Mouse (Mus musculus) lung, postnatal 4 days (tissue): ENCODE measurements at regions not wholly inside any gene's neighbourhood (a gene's known extent, or its start where the extent isn't known, plus 50 kb on each side); places are given as distances from the start of the nearest gene placed in this dataset.
"Not testable (repeated sequence)": the region's sequence is repeated elsewhere in the genome, so short reads cannot be mapped to it uniquely, and the experiment has no call there.

Experiments
- DNase-seq, 2 experiments: peaks; one replicate each; pipeline ENCODE4 v3.0.0; 2021

DNA sequence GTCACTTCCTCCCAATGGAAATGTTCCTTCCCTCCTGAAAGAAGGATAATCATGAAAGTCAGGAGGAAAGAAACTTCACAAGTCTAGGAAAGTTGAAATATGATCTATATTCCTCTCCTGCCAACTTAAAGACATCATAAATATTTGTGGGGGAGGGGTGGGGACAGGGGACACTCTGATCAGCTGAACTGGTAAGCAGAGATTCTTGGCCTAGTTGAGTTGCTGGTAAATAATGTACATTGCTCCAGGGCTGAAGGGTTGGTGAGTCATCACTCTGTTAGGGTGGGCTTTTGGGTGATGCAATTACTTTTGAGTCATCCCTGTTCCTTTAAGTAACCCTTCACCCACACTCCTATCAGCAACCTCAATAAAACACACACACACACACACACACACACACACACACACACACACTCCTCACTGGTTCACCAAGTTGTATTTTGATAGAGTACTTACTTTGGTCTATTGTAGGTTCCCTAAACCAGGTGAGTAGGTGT lies 56.0 kb downstream of the Ccdc71l start:
- DNase-seq, result no peak

DNA sequence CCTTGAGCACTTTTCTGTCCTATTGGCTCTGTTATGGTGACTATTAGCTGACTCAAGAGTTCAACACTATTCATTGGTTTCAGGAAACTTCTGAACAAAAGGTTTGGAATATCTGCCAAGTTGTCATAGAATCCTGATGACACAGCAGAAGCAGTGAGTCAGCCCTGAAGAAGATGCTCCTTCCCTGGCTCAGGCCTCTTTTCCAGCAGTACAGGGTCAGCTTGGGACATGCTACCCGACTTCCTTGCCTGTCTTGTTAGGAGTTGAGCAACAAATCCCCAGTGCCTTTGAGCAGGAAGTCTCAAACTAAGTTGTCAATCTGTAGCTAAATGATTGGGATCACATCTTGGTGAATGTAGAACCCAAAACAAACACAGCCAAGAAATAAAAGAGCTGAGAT lies 56.6 kb downstream of the Ccdc71l start:
- DNase-seq, result no peak

DNA sequence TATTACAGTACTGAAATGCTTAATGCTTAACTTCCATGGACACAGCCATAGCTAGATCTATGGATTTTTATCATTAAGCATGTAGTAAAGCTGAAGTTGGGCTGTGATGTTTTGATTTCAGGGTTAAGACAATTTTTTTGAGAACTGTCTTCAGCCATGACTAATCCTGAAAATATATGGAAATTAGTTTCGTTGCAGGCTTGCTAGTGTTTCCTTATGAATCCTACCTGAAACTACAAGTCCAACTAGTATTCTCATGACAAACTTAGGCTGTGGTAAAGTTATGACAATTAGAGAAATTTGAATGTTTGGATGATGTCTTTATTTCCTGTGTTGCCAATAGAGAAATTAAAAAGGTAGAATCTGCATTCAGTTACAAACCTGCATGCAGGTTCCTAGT lies 59.7 kb downstream of the Ccdc71l start:
- no peak for DNase-seq

DNA sequence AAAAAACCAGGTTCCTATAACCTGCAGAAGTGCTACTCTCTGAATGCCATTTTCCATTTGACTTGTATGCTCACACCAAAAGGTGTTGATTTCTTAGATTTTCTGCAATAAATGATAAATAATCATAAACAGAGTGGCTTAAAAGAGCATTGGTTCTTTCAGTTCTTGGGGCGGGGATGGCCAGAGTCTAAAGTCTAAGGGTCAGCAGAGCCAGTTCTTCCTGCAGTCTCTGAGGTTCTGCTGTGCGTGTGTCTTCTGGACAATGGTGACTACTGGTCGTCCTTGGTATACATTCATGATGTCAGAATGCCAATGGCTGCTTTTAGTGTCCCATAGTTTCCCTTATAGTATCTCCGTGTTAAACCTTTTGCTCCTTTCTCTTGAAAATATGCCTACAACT lies 66.3 kb downstream of the Ccdc71l start:
- no peak for DNase-seq

DNA sequence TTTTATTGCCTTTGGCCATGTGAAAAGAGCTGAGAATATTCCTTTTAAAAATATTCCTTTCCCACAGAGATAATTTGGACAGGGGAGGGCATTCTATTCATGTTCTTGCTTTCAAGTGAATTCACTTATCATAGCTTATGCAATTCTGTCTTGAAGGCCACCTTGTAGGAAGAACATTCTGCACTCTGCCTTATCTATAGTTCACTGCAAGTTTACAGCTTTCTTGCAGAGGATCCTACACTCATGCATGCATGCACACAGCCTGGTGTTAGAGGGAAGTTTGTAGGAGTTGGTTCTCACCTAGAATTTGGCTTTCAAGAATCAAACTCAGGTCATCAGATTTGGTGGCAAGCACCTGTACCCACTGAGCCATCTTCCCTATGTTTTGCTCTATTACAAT lies 67.4 kb downstream of the Ccdc71l start:
- DNase-seq, result no peak

DNA sequence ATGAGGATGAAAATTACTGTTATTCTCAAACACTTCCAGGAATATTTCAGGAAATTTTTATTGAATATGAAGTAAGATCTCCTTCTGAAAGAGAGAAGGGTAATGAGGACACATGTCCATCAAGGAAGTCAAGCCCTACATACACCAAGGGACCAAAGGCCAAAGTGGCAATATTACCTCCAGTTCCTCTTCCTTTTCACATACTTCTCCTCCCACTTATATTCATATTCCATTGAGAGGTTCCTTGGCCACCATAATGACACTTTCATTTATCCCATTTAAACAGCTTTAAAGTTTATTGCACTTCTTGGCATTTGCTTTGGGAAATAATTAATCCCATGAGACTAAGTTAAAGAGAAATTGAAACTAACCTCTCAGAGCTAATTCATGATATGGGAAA lies 70.9 kb downstream of the Ccdc71l start:
- no peak for DNase-seq

DNA sequence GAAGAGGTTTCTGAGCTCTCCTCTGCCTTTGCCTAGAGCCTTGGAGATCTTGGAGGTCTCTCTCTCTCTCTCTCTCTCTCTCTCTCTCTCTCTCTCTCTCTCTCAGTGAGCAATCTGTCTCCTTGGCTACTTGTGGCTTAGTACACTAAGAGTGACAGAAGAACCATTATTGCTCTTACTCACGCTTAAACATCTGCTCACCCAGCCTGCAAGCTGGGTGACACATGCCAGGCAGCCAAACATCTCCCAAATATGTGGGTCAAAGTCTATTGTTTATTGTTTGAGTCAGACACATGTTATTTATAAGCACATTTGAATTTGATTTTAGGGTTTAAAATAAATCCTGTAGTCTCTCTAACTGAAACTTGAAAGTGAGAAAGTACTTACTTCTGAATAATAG lies 72.7 kb downstream of the Ccdc71l start:
- no peak for DNase-seq

DNA sequence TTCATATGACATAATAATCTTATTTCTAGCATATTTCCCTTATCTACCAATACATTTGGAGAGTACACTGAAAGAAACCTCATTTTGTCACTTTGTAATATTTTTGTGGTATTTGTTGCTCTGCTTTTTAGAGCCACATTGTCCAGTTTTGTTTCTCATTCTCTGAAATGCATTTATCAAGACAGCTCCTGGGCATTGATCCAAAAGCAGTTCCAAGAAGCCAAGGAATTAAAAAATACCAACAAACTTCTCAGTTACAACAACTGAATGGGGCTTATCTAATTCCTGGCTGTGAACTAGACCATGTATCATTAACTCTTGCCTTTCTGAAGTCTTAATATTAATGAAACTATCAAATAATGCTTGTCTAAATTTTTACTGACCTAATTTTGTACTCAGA lies 76.3 kb downstream of the Ccdc71l start:
- DNase-seq, result no peak

DNA sequence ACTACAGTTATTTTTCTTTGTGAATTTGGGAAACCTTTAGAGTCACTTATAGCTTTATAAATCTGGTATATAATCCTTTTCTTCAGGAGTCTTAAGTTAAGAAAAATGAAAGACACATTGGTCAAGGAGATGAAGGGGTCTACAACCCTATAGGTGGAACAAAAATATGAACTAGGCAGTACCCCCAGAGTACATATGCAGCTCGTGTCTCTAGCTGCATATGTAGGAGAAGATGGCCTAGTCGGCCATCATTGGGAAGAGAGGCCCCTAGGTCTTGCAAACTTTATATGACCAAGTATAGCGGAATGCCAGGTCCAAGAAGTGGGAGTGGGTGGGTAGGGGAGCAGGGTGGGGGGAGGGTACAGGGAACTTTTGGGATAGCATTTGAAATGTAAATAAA lies 76.7 kb downstream of the Ccdc71l start:
- not testable (repeated sequence) for DNase-seq

DNA sequence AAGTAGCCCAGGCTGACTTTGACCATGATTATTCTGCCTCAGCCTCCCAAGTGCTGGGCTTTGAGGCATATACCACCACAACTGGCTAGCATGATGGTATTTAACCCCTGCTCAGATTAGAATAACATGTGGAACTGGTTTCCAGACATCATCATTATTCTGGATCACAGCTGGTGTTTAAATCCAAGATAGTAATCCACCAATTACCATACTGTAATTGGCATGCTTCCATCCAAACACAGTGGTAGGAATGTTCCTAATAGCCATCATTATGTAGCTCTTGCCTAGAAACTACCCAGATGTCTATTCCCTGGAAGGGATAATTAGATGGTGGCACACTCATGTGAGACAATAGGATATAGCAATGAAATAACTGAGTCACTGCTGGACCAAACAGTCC lies 77.4 kb downstream of the Ccdc71l start:
- no peak for DNase-seq

DNA sequence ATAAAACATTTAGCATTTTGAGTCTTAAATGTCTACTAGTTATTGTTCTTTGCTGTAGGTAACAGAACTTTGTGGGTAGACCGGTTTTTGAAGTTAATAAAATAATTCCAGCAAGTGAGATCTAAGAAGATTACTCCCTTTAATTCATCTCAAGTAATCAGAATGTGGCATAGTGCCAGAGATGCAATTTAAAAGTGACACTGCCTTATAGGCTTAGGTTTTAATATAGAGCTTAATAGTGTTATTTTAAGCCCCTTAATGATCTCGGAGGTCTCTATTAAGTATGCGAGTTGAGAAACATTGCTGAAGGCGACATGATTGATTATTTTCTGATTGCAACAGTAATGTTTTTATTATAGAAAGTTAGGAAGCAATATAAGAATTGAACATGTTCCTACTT lies 78.3 kb downstream of the Ccdc71l start:
- no peak for DNase-seq

DNA sequence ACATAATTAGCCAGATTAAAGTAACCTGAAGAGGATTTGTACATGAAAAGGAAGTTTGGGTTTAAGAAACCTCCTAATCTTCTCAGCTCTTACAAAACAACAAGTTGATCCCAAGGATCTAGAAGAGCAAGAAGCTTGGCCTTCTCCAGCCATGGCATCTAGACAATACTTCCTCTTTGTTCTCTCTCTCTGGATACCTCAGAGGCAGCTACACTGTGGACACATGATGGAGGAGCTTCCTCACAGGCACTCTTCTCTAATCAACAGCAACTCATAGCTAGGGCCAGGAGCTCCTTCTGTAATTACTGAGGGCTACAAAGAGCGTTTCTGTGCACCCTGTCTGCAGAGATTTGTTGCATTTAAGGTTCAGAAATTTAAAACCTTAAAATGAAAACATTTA lies 79.9 kb downstream of the Ccdc71l start:
- DNase-seq, result no peak

DNA sequence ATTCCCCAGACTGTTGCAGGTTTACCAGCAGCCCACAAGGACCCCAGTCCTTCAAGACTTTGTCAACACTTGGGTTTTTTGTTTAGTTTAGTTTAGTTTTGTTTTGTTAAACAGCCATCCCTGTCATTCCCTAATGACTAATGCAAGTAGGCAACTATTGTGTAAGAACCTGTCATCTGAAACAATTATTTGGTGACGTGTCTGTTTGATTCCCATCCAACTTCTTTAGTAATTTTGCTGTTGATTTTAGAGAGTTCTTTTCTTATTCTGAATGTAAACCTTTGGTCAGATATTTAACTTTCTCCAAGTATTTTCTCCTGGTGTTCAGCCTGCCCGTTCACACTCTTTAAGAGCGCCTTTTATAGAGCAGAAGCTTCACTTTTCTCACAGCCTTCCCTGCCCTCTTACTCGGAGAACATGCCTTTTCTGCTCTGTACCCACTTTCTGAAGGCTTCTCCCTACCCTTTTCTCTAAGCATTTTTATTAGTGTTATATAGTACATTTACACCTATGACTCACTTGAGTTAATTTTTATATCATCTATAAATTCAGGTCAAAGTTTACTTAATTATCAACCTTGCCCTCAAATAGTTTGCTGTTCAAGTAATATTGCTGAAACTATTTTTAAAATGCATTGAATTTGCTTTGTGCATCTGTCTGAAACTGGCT lies 82.0 kb downstream of the Ccdc71l start:
- DNase-seq, result no peak

DNA sequence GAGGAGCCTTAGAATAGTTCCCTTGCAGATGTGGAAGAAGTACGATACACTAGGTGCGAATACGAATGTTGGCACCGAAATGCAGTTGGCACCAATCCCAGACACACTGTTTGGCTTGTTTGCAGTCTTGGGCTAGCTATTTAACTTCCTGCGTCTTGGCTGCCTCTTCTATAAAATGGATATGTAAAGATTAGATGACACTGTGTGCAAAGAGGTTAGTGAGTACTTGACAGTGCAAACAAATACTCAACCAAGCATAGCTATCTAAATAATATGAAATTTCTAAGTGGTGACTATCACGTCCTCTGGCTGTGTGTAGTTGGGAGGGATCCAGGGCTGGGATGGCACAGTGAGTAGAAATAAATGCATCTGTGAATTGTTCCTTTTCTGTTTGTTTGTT lies 86.9 kb downstream of the Ccdc71l start:
- DNase-seq, result peak; percentile 79 to 86

DNA sequence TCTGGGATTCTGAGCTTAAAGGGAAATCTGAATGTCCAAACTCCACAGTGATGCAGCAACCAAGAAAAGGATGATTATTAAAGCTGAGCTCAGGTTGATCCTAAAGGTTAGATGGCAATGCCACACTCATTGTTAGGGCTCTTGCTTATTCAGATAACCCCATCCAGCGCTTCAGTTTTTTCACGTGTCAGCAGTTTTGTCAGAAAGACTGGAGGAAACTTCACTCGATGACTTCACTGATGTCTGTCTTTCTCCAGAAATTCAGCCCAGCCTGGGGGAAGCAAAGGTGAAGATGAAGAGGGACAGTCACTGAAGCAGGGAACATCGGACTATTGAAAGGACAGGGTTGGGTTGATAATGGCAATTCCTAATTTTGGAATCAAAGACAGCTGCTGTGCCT lies 91.4 kb downstream of the Ccdc71l start:
- no peak for DNase-seq

DNA sequence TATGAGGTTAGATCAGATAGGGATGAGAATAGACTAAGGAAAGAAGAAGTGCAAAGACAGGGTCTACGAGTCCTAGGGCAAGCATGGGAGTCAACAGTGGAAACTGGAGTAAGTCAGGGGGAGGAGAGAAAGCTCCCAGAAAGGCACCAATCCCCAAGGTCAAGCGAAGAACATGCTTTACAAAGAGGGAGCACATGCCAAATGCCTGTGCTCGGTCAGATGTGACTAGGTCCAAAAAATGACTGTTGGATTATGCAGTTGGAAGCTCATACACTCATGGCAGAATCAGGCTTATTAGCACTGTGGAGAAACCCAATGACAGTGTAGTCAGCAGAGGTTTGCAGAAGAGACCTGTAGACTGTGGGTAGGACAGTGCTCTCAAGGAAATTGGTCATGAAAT lies 100.9 kb downstream of the Ccdc71l start:
- no peak for DNase-seq

DNA sequence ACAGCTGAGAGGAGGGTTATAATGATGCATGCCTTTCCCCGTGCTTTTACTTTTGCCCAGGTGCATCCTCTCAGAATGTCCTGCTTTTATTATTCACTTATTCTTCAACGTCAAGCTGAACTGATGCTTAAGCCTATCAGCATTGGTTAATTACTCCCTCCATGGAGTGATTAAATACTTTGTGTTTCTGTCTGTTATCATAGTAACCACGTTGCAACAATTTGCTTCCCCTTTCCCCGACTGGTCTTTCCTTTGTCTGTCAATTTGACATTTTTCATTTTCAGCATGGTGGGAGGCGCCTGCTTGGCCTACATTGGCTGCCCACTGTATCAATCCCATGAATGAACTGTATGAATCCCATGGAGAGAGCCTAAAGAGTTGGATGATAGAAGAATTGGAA lies 101.8 kb downstream of the Ccdc71l start:
- DNase-seq, result no peak

DNA sequence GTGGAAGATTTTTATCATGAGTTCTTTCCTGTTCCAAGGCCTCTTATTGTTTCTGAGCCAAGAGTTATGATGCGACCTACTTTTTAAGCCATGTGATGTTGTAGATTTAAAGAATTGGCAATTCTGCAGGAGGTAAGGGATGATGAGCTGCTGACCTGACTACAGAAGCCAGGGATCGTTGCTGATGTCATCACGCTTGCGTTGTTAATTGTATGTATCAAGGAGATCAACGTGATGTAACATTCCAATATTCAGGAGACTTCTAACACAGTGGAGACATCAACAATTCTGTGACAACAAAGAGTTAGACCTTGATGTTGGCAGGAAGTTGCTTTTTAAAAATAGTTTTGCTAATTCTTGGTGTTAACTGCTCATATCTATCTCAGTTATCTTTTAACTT lies 102.5 kb downstream of the Ccdc71l start:
- DNase-seq, result no peak

DNA sequence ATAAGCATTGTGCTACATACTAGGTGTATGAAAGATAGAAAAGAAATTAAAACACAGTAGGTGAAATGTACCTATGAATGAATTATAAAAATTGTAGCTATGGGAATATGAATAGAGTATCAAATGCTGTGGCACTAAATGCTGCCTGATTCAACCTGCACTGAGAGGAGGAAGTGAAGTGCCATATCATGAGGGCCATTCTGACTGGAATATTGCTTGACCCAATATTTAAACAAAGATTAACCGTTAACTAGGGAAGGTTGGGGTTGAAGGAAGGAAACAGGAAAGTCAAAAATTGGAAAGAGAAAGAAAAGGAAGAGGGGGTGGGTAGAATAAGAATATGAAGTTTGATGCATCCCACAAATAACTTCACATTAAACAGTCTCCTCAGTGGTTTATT lies 103.8 kb downstream of the Ccdc71l start:
- no peak for DNase-seq

DNA sequence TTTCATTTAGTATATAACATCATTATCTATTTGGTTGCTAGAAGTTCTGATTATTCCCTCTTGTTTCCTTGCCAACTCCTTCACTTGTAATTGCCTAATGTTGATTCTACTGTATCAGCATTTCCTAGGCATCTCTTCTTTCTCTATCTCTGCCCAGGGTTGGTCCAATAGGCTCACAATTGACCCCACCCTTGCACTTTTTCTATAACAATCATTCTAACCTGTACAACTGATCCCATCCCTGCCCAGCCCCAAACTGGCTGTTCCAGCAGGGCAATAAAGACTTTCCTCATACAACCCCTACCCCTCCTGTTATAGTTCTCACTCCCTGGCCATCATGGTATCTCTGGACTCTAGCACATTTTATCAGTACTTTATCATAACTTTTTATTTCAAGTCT lies 104.3 kb downstream of the Ccdc71l start:
- no peak for DNase-seq

DNA sequence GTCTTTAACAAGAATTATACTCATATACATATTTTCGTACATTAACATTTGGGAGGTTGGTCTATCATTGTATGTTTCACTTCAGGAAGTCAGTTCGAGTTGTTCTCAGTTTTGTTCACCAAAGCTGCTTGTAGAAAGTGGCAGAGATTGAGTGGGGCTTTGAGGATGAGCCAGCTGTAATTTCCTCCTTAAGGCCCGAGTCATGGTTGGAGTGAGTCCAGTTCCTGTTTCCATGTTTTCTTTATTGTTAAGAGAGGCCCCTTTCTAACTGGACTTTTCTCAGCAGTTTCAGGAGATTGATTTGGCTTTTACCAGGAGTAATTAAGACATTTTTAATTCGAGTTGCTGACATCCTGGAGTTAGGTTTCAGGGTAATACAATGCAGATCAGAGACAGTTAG lies 107.7 kb downstream of the Ccdc71l start:
- DNase-seq, result no peak

DNA sequence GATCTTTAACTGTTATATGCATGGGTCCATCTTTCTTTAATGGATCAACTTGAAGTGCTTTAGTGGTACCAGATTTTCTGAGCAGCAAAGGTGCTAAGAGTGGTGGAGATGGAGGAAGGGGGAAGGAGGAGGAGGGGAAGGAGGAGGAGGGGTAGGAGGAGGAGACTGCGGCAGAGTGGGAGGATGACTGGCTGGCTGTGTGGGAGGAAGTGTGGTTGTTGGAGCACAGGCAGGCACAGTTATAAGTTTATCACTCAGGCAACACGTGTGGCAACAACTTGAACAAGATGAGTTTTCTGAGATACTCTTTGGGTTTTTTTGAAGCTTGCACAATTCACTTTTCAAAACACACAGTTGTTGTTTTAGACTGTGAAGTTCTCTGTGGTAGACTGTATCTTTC lies 108.2 kb downstream of the Ccdc71l start:
- no peak for DNase-seq

DNA sequence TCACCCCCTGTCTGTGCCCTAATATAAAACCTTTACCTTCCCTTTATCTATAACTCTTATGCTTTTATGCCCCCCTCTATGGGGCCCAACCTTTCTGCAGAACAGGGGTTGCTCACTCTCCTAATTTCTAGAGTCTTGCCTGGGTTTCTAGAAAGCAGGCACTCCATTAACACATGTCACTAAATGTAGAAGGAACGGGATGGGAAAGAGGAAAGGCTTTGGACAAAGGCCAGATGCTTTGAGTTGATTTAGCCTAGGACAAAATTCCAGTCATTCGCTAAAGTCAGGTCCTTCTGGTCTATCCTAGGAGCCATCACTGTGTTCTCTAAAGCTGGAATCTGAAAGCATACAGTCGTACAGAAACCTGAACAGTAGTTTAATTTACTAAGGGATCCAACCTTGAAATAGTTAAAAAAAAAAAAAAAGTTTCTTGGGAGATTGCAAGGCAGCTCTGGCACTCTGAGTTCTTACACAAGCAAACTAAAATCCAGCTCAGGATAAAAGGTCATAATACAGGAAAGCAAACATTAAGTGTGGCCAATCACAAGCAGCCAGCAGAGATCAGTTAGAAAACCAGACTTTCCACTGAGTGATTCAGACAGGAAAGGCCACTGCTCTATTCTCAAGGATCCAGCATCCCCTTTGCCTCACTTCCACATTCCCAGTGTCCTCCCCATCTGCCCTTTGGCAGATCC lies 109.5 kb downstream of the Ccdc71l start:
- DNase-seq, result peak; percentile 6 to 23

DNA sequence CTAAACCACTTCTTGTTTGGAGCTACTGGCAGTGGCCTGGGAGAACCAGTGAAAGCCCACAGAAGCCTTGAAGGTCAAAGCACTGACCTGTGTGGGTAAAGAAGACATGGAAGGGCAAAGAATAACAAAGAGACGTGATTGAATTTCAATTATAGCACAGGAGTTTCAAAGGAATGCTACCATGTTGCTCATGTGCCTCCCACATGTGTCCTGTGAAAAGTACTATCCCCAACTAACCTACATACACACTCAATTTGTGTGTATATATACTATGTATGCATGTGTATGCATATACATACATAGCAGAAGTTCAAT lies 110.0 kb downstream of the Ccdc71l start:
- DNase-seq, result no peak
